Mouse (Mus musculus): ENCODE data around the gene Zbtb1. TPM values are rescaled to one million over a fixed set of nuclear protein-coding genes. Genes with fewer than 3 reads are reported as not detected.
A peak's percentile ranks its signal among the peaks of the same experiment; 100 is the strongest.

Zbtb1 gene
- total RNA-seq (2021) = 1 to 10 TPM; 3.9 to 4.0 TPM
- long read RNA-seq, experiment 1, full-length matches to known transcripts = 17 of 28 reads
- long read RNA-seq, experiment 1, partial matches to known transcripts = 6 of 28 reads
- long read RNA-seq, experiment 1, other reads (novel, unspliced or antisense) = 5 of 28 reads
- long read RNA-seq, experiment 2, full-length matches to known transcripts = 9 of 16 reads
- long read RNA-seq, experiment 2, partial matches to known transcripts = 0 of 16 reads
- long read RNA-seq, experiment 2, other reads (novel, unspliced or antisense) = 7 of 16 reads

- peak; percentile 68 for DNase-seq (ENCODE audit: low spot score)
These were observed at the start of gene Zbtb1 for GRCm38 (mm10) chr12:76369978-76370830. TSS of gene Zbtb1 (plus strand) at chr12:76370266.

DNA sequence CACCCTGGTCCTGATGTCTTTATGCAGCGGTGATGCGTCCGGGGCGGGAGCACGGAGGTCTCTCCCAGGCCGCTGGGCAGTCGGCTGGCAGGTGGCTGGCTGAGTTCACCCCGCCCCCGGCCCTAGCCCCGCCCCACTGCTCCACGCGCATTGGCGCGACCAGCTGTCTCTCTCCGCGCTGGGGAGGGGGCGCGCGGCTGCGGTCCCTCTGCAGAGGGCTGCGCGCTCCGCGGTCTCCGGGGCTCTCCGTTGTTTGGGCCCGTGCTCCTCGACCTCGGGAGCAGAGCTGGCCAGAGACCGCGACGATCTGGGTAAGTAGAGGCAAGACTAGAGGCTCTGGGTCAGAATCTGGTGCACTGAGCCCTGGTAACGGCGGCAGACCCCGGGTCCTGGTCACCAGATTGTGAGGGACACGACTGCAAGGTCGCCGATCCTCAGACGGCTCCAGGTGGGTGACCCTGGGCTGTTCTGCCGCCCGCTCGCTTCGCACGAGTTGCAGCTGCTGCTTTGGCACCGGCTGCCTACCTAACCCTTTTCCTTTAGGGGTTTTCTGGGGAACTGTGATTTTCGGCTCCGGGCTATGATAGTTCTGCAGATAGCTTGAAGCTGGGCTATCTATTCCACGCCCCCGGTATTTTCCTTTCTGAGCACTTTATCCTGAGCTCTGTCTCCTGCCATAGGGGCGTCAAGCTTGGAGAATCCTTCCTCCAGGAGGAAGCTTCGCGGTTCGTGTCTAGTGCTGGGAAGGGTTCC lies 45.2 kb upstream of the Zbtb1 start, which contains the start of gene Akap5:
TSS of gene Akap5 (plus strand) at position 213 of the 753 bp plus-strand sequence.
- peak; percentile 15 for DNase-seq (ENCODE audit: low spot score)

DNA sequence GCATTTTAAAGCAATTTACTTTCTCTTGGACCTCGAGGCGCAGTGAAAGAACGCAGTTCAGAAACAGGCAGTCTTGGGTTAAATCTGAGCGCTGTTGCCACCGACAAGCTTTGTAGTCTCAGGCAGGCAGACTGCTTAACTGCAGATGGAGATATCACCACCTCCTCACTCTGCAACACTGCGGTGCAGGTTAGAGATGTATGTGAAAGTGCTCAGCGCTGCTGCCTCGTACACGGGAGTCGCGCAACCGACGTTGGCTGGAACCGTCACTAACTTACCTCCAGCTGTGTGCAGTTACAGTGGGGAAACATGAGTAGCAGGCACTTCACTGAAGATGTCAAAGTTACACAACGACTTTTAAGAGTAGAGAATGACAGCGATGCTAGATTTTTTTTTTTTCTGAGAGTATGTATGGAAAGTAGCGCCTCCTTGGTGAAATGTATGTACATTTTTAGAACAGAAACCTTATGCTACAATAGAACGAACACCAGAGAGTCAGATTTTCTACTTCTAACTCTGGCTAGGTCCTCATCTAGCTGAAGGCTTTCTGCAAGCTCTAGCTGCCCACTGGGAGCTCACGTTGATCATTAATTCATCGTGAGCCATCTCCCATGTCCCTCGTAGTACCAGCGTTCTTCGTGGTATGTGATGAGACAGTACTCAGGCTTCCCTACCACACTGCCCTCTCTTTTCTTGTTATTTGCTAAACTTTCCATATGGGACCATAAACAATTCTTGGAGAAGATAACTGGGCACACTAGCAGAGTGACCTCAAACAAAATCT lies 43.4 kb upstream of the Zbtb1 start:
- no peak for DNase-seq (ENCODE audit: low spot score)

GRCm38 (mm10) chr12:76328567-76329354 lies 41.3 kb upstream of the Zbtb1 start:
- DNase-seq (ENCODE audit: low spot score) = no peak

GRCm38 (mm10) chr12:76333688-76334087 lies 36.4 kb upstream of the Zbtb1 start:
- no peak for DNase-seq (ENCODE audit: low spot score)

DNA sequence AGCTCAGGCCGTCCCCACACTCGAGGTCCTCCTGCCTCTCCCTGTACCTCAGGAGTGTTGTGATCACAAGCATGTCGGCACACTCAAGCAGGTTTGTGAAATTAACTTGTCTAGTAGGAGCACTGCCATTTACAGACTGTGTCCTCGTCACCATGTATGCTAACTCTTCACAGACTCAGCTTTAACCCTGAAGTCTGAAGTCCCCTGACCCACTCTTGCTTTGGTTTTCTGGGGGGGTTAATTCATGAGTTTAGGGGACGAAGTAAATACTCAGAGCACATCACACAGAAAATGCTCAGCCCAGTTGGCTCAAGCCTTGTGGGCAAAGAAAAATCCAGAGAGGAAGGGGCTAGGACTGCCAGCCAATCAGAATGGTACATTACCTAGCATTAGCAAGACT lies 34.4 kb upstream of the Zbtb1 start:
- no peak for DNase-seq (ENCODE audit: low spot score)

- no peak for DNase-seq (ENCODE audit: low spot score)
These were observed 33.7 kb upstream of the Zbtb1 start for GRCm38 (mm10) chr12:76336111-76336965.

- DNase-seq (ENCODE audit: low spot score) = peak; percentile 57
These were observed 29.0 kb upstream of the Zbtb1 start for GRCm38 (mm10) chr12:76341080-76341479.

DNA sequence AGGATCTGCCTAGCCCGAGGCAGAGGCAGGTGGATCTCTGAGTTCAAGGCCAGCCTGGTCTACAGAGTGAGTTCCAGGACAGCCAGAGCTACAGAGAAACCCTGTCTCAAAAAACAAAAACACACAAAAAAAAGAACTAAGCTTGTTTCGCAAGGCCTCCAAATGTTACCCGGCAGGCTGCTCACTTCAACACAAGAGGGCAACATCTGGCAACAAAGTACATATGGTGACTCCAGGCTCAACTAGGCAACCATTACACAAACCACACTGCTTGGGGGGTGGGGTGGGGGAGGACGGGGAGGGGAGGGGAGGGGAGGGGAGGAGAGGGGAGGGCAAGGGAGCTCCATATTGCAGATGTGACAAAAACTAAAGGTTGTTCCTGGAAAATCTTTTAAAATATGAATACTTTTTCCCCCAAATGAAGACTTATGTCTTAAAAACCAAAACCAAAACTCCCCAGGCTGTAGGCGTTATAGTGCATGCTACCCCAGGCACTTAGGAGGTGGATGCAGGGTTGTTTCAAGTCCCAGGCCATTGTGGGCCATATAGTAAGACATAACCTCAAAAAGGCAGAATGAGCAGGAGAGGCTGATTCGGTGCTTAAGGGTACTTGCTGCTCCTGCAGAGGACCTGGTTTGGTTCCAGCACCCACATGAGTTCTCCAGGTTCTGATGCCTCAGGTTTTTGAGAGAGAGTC lies 24.2 kb upstream of the Zbtb1 start:
- DNase-seq (ENCODE audit: low spot score) = no peak

DNA sequence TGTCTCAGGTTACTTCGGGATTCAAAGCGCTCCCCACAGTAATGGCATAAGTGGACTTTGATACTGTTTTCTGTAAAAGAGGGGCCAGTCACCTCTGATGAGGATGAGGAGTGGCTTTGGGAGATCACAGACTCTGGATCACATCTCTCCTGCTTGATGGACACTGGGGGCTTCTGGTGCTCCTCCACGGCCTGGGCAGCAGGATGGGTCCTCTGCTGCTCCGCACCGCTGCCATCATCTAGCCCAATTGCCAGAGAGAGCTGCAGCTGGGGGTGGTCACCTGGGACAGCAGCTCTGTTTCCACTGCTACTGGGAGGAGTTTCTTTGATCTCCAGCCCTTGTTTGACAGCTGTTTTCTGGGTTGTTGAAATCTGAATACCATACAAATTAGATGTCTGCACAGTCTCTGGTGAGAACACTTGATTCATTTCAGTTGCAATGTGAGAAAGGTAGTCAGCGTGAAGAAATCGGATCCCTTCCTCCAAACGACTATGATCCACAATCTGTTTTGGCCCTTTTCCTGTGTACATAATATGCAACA lies 20.3 kb upstream of the Zbtb1 start:
- no peak for DNase-seq (ENCODE audit: low spot score)

- no peak for DNase-seq (ENCODE audit: low spot score)
These were observed 9.2 kb upstream of the Zbtb1 start for GRCm38 (mm10) chr12:76360868-76361267.

DNA sequence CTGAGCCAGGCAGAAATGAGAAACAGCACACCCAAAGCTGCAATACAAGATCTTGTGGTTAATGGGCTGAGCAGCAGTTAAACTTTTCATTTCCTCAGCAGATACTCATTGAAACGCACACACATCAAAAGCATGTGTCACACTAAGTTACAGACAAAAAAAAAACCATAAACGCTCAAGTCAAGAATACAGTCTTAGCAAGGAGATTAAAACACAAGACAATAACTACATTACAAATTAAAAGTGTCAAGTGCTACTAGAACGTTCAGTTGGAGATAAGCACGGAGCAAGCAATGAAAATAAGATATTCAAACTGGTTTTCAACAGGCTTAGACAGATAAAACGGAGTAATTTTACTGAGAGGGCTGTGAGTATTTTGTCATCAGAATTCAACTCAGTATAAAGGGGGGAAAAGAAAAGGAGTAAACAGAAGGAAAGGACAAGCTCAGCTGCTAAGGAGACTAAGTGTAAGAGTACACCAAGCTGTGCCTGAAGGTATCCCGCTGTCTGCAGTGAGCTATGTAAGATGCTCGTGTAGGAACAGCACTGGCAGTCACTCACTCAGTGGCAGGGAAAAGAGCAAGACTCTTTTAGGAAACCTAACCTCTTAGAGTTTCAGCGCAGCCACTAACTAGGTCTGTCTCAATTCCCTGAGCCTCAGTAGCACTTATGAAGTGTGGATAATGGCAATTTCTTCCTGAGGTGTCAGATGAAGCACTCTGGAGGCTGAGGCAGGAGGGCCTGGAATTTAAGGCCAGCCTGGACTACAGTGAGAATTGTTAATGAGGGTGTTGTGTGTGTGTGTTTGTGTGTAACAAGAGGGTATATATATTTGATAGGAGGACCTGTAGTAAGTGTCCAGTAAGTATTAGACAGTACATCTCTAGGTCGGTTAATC lies 8.4 kb upstream of the Zbtb1 start:
- DNase-seq (ENCODE audit: low spot score) = no peak

- DNase-seq (ENCODE audit: low spot score) = no peak
These were observed 7.8 kb upstream of the Zbtb1 start for GRCm38 (mm10) chr12:76362303-76362676.

- DNase-seq (ENCODE audit: low spot score) = no peak
These were observed 3.8 kb upstream of the Zbtb1 start for GRCm38 (mm10) chr12:76366276-76366675.

- peak; percentile 21 for DNase-seq (ENCODE audit: low spot score)
These were observed 2.7 kb upstream of the Zbtb1 start for GRCm38 (mm10) chr12:76367096-76367995.

DNA sequence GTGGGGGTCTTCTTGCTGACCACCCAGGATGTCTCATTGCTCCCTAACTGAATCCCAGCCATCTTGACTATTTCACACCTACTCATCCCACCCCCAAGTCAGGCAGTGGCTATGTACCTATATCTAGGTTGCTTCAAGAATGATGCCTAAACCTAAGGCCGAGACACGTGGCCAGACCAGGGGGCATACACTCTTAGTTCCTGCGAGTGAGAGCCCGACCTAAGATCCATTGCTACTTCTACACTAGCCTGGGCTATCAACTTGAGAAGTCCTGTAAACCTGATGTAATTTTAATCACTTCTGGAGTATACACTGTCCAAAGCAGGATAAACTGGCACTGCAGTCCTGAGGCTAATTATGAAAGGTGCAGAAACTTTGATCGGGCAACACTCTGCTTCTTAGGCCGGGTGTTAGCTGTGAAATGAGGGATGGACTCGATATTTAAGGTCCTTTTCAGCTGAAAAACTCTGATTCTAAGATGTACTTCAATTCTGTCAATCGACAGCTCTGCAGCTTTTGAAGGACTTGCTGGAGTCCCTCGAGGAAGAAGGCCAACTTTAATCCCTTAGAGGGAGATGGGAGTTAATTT lies 1.8 kb upstream of the Zbtb1 start:
- no peak for DNase-seq (ENCODE audit: low spot score)
